Mouse (Mus musculus): ENCODE measurements around the gene Elmsan1.

- TF ChIP-seq FLI1 (IDR thresholded peaks at IDR 0.05; ENCODE audit: low read length) (no peak), GATA1 (IDR thresholded peaks at IDR 0.05; ENCODE audit: borderline replicate concordance, low read length) (no peak)
These were observed 57.6 kb downstream of the Elmsan1 start for GRCm38 (mm10) chr12:84161116-84161515.

Measured in megakaryocyte, embryonic 14.5 days (primary cell).